Mouse (Mus musculus) ES-Bruce4 (cell line): ENCODE measurements around the gene Camta1. TPM values are rescaled to one million over a fixed set of nuclear protein-coding genes. Genes with fewer than 3 reads are reported as not detected.

Source experiments
- H3K27ac ChIP-seq: 2 replicates; pipeline ENCODE4 v1.5.1; 2012; ENCODE audit warnings: low read length, inconsistent platforms; ENCODE audit not compliant: insufficient read depth
- H3K27me3 ChIP-seq: 2 replicates; pipeline ENCODE4 v1.6.1; 2012; ENCODE audit warnings: mild to moderate bottlenecking, low read length, inconsistent platforms; ENCODE audit not compliant: control insufficient read depth, poor library complexity, insufficient read depth, severe bottlenecking
- H3K36me3 ChIP-seq: 2 replicates; pipeline ENCODE4 v1.6.1; 2012; ENCODE audit warnings: inconsistent platforms, mild to moderate bottlenecking, low read length, moderate library complexity; ENCODE audit not compliant: control insufficient read depth, poor library complexity, insufficient read depth, severe bottlenecking
- H3K4me1 ChIP-seq: one replicate; pipeline ENCODE4 v1.8.1; 2011; ENCODE audit warnings: low read length; ENCODE audit not compliant: control insufficient read depth, insufficient read depth
- H3K4me3 ChIP-seq: 2 replicates; pipeline ENCODE4 v1.5.1; 2011; ENCODE audit warnings: low read depth, mild to moderate bottlenecking, low read length
- H3K9ac ChIP-seq: 2 replicates; pipeline ENCODE4 v1.6.1; 2012; ENCODE audit warnings: low read depth, mild to moderate bottlenecking, inconsistent platforms; ENCODE audit not compliant: poor library complexity, severe bottlenecking
- H3K9me3 ChIP-seq: replicated peaks from 2 replicates; pipeline ENCODE4 v1.6.1; 2012; ENCODE audit warnings: mild to moderate bottlenecking, low read length, inconsistent platforms; ENCODE audit not compliant: control insufficient read depth, poor library complexity, insufficient read depth, severe bottlenecking
- CTCF ChIP-seq: IDR thresholded peaks from one replicate; pipeline ENCODE4 v1.8.1; 2011; ENCODE audit warnings: low read depth, low read length
- EP300 ChIP-seq: IDR thresholded peaks from 2 replicates; pipeline ENCODE4 v1.6.1; 2011; ENCODE audit warnings: low read depth, low read length; ENCODE audit not compliant: insufficient read depth
- POLR2A ChIP-seq: IDR thresholded peaks from one replicate; pipeline ENCODE4 v1.8.1; 2011; ENCODE audit warnings: low read length; ENCODE audit not compliant: insufficient read depth
- polyA plus RNA-seq: library from polyadenylated mRNA; stranded (reverse); fragments of >200 nt; gene quantifications from 2 replicates; pipeline ENCODE4 v1.2.4, GENCODE M21; 2011; ENCODE audit warnings: low read depth; ENCODE audit not compliant: missing spikeins, insufficient read depth, insufficient read length

Camta1 gene
- polyA plus RNA-seq, 1 experiment, result 85.3 TPM

DNA sequence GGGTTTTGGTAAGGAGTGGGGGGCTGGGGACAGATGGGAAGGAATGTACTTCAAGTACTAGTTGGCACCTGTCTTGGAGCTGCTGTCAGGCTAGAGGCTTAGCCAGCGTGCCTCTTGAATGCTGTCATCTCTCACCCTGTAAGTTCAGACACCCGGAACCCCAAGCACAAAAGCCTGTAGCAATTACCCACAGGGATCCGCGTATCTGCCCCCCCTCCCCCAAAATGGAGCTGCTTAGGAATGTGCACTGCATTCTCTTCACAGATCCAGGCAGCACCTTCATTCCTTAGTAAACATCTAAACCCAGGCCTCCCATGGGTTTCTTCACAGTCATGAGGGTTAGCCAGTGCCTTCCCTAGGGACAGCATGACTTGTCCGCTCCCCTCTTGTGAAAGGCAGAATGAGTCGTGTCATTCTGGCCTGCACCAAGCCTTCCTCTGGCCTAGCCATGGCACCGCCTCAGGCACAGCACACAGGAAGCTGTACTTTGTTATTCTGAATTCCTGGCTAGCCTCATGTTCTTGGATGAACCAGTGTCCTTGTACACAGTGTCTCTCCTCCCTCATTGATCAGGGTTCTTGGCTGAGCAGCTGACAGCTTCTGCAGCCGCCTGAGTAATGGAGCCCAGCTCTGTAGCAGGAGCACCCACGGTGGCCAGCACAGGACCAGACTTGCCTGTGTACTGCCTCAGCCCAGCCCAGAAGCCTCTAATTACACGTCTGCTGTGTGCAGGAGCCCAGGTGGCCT is 990.1 kb downstream of the Camta1 start:
- Histone ChIP-seq H3K4me3 (no peak overlapping the region), H3K9ac (no peak overlapping the region), H3K9me3 (no peaks in the 10 kb centered on the region), H3K27me3 (no peaks in the 10 kb centered on the region), H3K27ac (no peak overlapping the region), H3K4me1 (no peaks in the 10 kb centered on the region), H3K36me3 (peaks cover 12% of the 10 kb centered on the region)
- 0 out of 2 replicates have a peak, but pooled peaks have one; percentile 14 for TF ChIP-seq EP300
- TF ChIP-seq POLR2A, result no peak

DNA sequence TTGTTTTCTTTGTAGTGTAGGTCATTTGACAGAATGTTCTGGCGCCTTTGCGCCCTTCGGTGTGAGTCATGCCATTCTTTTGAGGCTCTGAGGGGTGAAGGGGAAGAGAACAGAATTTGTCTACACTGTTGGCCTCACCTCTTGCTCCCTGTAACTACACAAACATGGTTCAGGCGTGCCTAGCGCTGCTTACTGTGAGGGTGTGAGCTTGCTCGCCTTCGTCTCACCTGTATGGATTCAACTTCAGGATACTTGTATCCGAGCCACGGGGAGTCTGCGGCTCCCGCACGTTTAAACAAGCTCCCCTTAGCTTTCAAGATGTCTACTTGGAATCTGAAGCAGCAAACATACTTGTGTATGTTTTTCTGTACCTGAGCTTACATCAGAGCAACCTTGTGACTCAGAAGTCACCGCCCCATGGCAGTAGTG is 990.7 kb downstream of the Camta1 start:
- Histone ChIP-seq H3K4me3 (no peak overlapping the region), H3K36me3 (peaks cover 18% of the 10 kb centered on the region), H3K4me1 (no peaks in the 10 kb centered on the region), H3K27ac (no peak overlapping the region), H3K9me3 (no peaks in the 10 kb centered on the region), H3K27me3 (no peaks in the 10 kb centered on the region), H3K9ac (no peak overlapping the region)
- no peak for TF ChIP-seq POLR2A
- no peak for TF ChIP-seq CTCF
- no peak for TF ChIP-seq EP300

DNA sequence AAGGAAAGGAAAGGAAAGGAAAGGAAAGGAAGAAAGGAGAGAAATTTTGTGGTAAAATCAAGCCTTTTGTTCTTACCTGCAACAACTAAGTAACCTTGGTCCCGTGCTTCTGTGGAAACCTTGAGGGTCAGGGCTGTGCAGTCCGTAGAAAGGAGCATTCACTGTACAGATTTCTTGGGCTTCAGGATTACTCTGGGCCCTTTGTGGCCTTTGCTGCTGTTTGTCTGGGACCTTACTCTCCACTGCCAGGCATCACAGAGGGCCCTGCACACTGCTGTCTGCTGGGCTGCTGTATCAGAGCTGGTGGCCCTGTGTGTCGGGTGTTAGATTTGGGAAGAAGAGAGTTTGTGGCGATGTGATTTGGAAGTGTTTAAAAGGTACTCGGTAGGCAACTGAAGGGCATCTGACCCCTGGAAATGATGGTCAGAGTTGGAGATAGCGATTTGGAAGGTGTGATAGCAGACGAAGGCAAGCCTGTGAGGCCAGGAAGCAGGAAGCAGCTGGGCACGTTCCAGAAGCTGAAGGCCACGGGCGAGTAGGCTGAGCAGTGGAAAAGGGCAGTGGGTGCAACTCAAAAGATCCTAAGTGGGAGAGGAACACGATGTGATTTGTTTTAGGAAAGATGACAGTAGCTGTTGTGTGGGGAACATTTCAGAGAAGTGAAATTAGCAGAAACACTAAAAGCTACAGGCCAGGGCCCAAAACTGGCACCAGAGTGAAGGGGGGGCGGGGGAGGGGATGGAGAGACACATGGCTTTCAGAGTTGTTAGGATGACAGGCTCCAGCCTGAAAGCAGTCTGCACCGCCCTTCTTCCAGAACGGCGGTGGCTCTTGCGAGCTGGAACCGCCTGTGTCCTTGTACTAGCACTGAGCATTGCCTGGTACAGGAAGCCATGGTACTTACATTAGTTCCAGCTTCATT is 992.1 kb downstream of the Camta1 start:
- Histone ChIP-seq H3K4me1 (no peaks in the 10 kb centered on the region), H3K27me3 (no peaks in the 10 kb centered on the region), H3K27ac (no peak overlapping the region), H3K4me3 (no peak overlapping the region), H3K9me3 (no peaks in the 10 kb centered on the region), H3K9ac (no peak overlapping the region), H3K36me3 (peaks cover 26% of the 10 kb centered on the region)
- no peak for TF ChIP-seq EP300
- TF ChIP-seq CTCF, result no peak
- no peak for TF ChIP-seq POLR2A

DNA sequence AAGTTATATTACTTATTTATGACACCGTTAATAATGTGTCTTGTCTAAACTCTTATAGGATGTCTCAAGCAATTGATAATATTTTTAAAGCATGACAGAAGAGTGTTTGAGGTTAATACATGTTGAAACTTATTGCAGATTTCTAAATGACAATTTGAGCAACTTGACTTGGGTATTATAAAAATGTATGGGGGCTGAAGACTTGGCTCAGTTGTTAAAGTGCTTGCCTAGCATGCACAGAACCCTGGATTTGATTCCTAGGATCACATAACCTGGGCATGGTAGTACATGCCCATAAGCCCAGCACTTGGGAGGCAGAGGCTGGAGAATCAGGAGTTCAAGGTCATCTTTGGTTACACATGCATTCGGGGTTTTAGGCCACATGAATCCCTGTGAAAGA is 992.8 kb downstream of the Camta1 start:
- Histone ChIP-seq H3K4me3 (no peak overlapping the region), H3K27ac (no peak overlapping the region), H3K36me3 (peaks cover 26% of the 10 kb centered on the region), H3K4me1 (no peaks in the 10 kb centered on the region), H3K27me3 (no peaks in the 10 kb centered on the region), H3K9me3 (no peaks in the 10 kb centered on the region), H3K9ac (no peak overlapping the region)
- TF ChIP-seq CTCF (no peak), EP300 (no peak), POLR2A (no peak)

DNA sequence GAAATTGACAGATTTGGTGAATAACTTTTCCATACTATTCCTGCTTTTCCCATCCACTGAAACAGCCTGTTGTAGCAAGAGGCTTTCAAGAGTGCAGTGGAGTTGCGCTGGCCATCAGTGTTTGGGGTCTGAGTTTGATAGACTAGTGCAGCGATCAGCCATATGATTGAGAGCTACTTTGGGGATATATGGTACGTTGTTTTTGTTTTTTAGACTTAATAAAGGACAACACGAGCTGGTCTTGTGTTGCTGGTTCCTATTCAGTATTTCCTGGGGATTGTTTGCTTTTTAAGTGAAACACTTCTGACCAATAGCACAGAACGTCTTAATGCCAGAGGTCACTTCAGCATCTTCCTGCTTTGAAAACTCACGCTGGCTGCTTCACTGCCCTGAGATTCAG is 993.5 kb downstream of the Camta1 start:
- no peak overlapping the region for H3K27ac ChIP-seq
- no peaks in the 10 kb centered on the region for H3K9me3 ChIP-seq
- H3K4me3 ChIP-seq, result no peak overlapping the region
- TF ChIP-seq CTCF (no peak), EP300 (no peak), POLR2A (no peak)
- H3K27me3 ChIP-seq, result no peaks in the 10 kb centered on the region
- no peaks in the 10 kb centered on the region for H3K4me1 ChIP-seq
- H3K9ac ChIP-seq, result no peak overlapping the region
- peaks cover 26% of the 10 kb centered on the region for H3K36me3 ChIP-seq

Other genes starting within 250 kb of the Camta1 start
- gene Dnajc11, start 71.8 kb upstream of the Camta1 start, polyA plus RNA-seq, result 89.1 and 95.3 TPM in 2 replicates
- 20.0 and 20.7 TPM in 2 replicates for gene Thap3, start 127.1 kb upstream of the Camta1 start, polyA plus RNA-seq
- gene Phf13, start 134.4 kb upstream of the Camta1 start, polyA plus RNA-seq, result 49.7 and 52.1 TPM in 2 replicates
- 24.0 and 24.4 TPM in 2 replicates for gene Klhl21, start 146.9 kb upstream of the Camta1 start, polyA plus RNA-seq
- 13.4 and 13.5 TPM in 2 replicates for gene Zbtb48, start 165.8 kb upstream of the Camta1 start, polyA plus RNA-seq
- gene Tas1r1, start 176.7 kb upstream of the Camta1 start, polyA plus RNA-seq, result 0.38 and 0.55 TPM in 2 replicates
- gene Nol9, start 177.4 kb upstream of the Camta1 start, polyA plus RNA-seq, result 71.0 and 71.7 TPM in 2 replicates
- 17.5 and 20.5 TPM in 2 replicates for gene Plekhg5, start 210.6 kb upstream of the Camta1 start, polyA plus RNA-seq